Mouse (Mus musculus) neural tube, embryonic 13.5 days (tissue): ENCODE data around the gene Pde7b. TPM values are rescaled to one million over a fixed set of nuclear protein-coding genes. Genes with fewer than 3 reads are reported as not detected.

Source experiments
- ATAC-seq: fragments of 200-750 bp; cut with Nextera tagmentation; 2 replicates; pipeline ENCODE4 v1.8.0; 2017; ENCODE audit warnings: low read depth, mild to moderate bottlenecking, moderate TSS enrichment, moderate library complexity
- H3K27ac ChIP-seq: fragments of 300-500 bp; sonication (generic); replicated peaks from 2 replicates; pipeline ENCODE4 v1.5.1; 2015; ENCODE audit warnings: moderate library complexity, mild to moderate bottlenecking, inconsistent platforms
- H3K27me3 ChIP-seq: fragments of 300-500 bp; sonication (generic); 2 replicates; pipeline ENCODE4 v1.6.1; 2015; ENCODE audit warnings: mild to moderate bottlenecking, inconsistent platforms
- H3K36me3 ChIP-seq: fragments of 300-500 bp; sonication (generic); 2 replicates; pipeline ENCODE4 v1.6.1; 2015; ENCODE audit warnings: mild to moderate bottlenecking, inconsistent platforms
- H3K4me1 ChIP-seq: fragments of 300-500 bp; sonication (generic); replicated peaks from 2 replicates; pipeline ENCODE4 v1.6.1; 2015; ENCODE audit warnings: inconsistent platforms
- H3K4me2 ChIP-seq: fragments of 300-500 bp; sonication (generic); 2 replicates; pipeline ENCODE4 v1.6.1; 2015; ENCODE audit warnings: inconsistent platforms, mild to moderate bottlenecking, moderate library complexity
- H3K4me3 ChIP-seq: fragments of 300-500 bp; sonication (generic); 2 replicates; pipeline ENCODE4 v1.5.1; 2015; ENCODE audit warnings: mild to moderate bottlenecking, inconsistent platforms
- H3K9ac ChIP-seq: fragments of 300-500 bp; sonication (generic); 2 replicates; pipeline ENCODE4 v1.6.1; 2015; ENCODE audit warnings: moderate library complexity, mild to moderate bottlenecking, inconsistent platforms
- H3K9me3 ChIP-seq: fragments of 300-500 bp; sonication (generic); 2 replicates; pipeline ENCODE4 v1.6.1; 2016; ENCODE audit warnings: inconsistent platforms
- WGBS: fragments of 180-500 bp; shearing (Covaris S2); methylation state at CpG from one replicate; pipeline ENCODE4 v1.1.7; 2015; 5-methylcytosine and 5-hydroxymethylcytosine counted together
- polyA plus RNA-seq: library from polyadenylated mRNA; unstranded; fragments of >200 nt; fragmentation: Nextera tagmentation; extraction: Ambion mirVana; gene quantifications from 2 replicates; pipeline ENCODE4 v1.2.1, GENCODE M21; 2015

Gene Pde7b
- polyA plus RNA-seq, 1 experiment from 2014 or later, result 2.0 TPM

- Histone ChIP-seq H3K36me3 (no peaks in the 10 kb centered on the region), H3K4me3 (no peak overlapping the region), H3K27me3 (no peaks in the 10 kb centered on the region), H3K9me3 (no peaks in the 10 kb centered on the region), H3K9ac (no peak overlapping the region), H3K27ac (no peak overlapping the region), H3K4me1 (peaks cover 2% of the 10 kb centered on the region; the same call in 1 of the 2 replicates), H3K4me2 (no peak overlapping the region)
- 82% methylated on average over 3 of the region's 3 CpGs for WGBS
- ATAC-seq, result no peak
Observed at GRCm38 (mm10) chr10:20739801-20740200, 14.9 kb upstream of the Pde7b start.

- H3K4me3 ChIP-seq, result no peak overlapping the region
- peaks cover 2% of the 10 kb centered on the region; the same call in 1 of the 2 replicates for H3K4me1 ChIP-seq
- H3K36me3 ChIP-seq, result no peaks in the 10 kb centered on the region
- no peak overlapping the region for H3K9ac ChIP-seq
- no peak overlapping the region for H3K27ac ChIP-seq
- H3K4me2 ChIP-seq, result no peak overlapping the region
- no peak for ATAC-seq
- no peaks in the 10 kb centered on the region for H3K9me3 ChIP-seq
- WGBS, result 52% methylated on average over 4 of the region's 4 CpGs
- no peaks in the 10 kb centered on the region for H3K27me3 ChIP-seq
Observed at GRCm38 (mm10) chr10:20737146-20737545, 12.3 kb upstream of the Pde7b start.

GRCm38 (mm10) chr10:20735775-20736449 lies 11.0 kb upstream of the Pde7b start:
- H3K27me3 ChIP-seq, result no peaks in the 10 kb centered on the region
- H3K36me3 ChIP-seq, result no peaks in the 10 kb centered on the region
- no peak overlapping the region for H3K27ac ChIP-seq
- no peak overlapping the region for H3K4me2 ChIP-seq
- no peak overlapping the region for H3K4me3 ChIP-seq
- peaks cover 2% of the 10 kb centered on the region; the same call in 1 of the 2 replicates for H3K4me1 ChIP-seq
- H3K9ac ChIP-seq, result no peak overlapping the region
- no peaks in the 10 kb centered on the region for H3K9me3 ChIP-seq
- ATAC-seq, result no peak
- 74% methylated on average over 3 of the region's 3 CpGs for WGBS

GRCm38 (mm10) chr10:20733576-20733975 lies 8.7 kb upstream of the Pde7b start:
- no peaks in the 10 kb centered on the region for H3K9me3 ChIP-seq
- 76% methylated on average over 5 of the region's 5 CpGs for WGBS
- no peak for ATAC-seq
- H3K4me2 ChIP-seq, result no peak overlapping the region
- H3K27me3 ChIP-seq, result no peaks in the 10 kb centered on the region
- H3K9ac ChIP-seq, result no peak overlapping the region
- peaks cover 2% of the 10 kb centered on the region; the same call in 1 of the 2 replicates for H3K4me1 ChIP-seq
- H3K4me3 ChIP-seq, result no peak overlapping the region
- H3K27ac ChIP-seq, result no peak overlapping the region
- H3K36me3 ChIP-seq, result no peaks in the 10 kb centered on the region

GRCm38 (mm10) chr10:20732180-20732579 lies 7.3 kb upstream of the Pde7b start:
- no peaks in the 10 kb centered on the region for H3K9me3 ChIP-seq

GRCm38 (mm10) chr10:20730034-20730433 lies 5.2 kb upstream of the Pde7b start:
- no peak overlapping the region for H3K9ac ChIP-seq
- H3K36me3 ChIP-seq, result no peaks in the 10 kb centered on the region
- H3K9me3 ChIP-seq, result no peaks in the 10 kb centered on the region
- H3K27me3 ChIP-seq, result peaks cover 3% of the 10 kb centered on the region; the same call in 1 of the 2 replicates
- H3K4me1 ChIP-seq, result peaks cover 8% of the 10 kb centered on the region; the same call in 1 of the 2 replicates
- WGBS, result 94% methylated on average over 1 of the region's 1 CpGs
- no peak overlapping the region for H3K4me3 ChIP-seq
- no peak for ATAC-seq
- no peak overlapping the region for H3K27ac ChIP-seq
- no peak overlapping the region for H3K4me2 ChIP-seq

More at GRCm38 (mm10) chr10:20732180-20732579, 7.3 kb upstream of the Pde7b start:
- Histone ChIP-seq H3K4me2 (no peak overlapping the region), H3K36me3 (no peaks in the 10 kb centered on the region), H3K4me1 (peaks cover 2% of the 10 kb centered on the region; the same call in 1 of the 2 replicates), H3K9ac (no peak overlapping the region), H3K27ac (no peak overlapping the region), H3K27me3 (no peaks in the 10 kb centered on the region), H3K4me3 (no peak overlapping the region)
- ATAC-seq, result no peak
- 43% methylated on average over 2 of the region's 2 CpGs for WGBS

- Histone ChIP-seq H3K9me3 (no peaks in the 10 kb centered on the region), H3K27me3 (peaks cover 3% of the 10 kb centered on the region; the same call in 1 of the 2 replicates), H3K36me3 (no peaks in the 10 kb centered on the region), H3K9ac (no peak overlapping the region), H3K4me1 (peaks cover 29% of the 10 kb centered on the region), H3K4me3 (no peak overlapping the region), H3K27ac (no peak overlapping the region), H3K4me2 (peak overlapping the region; percentile 57)
- 73% methylated on average over 8 of the region's 8 CpGs for WGBS
- ATAC-seq, result 0 out of 2 replicates have a peak, but pooled peaks have one; percentile 12
Observed at GRCm38 (mm10) chr10:20725384-20725983, 606 bp upstream of the Pde7b start.

GRCm38 (mm10) chr10:20724451-20724850 lies 427 bp downstream of the Pde7b start:
- ATAC-seq, result no peak
- WGBS, result 41% methylated on average over 10 of the region's 10 CpGs
- H3K4me3 ChIP-seq, result peak overlapping the region; percentile 34

GRCm38 (mm10) chr10:20723962-20724361 lies 916 bp downstream of the Pde7b start:
- 3% methylated on average over 3 of the region's 3 CpGs for WGBS
- Histone ChIP-seq H3K4me1 (peaks cover 29% of the 10 kb centered on the region), H3K36me3 (no peaks in the 10 kb centered on the region), H3K27ac (no peak overlapping the region), H3K27me3 (peaks cover 3% of the 10 kb centered on the region; the same call in 1 of the 2 replicates), H3K9me3 (no peaks in the 10 kb centered on the region), H3K4me2 (peak overlapping the region; percentile 57), H3K4me3 (peak overlapping the region; percentile 34), H3K9ac (peak overlapping the region; percentile 54)
- ATAC-seq, result no peak

More at GRCm38 (mm10) chr10:20724451-20724850, 427 bp downstream of the Pde7b start:
- Histone ChIP-seq H3K27ac (no peak overlapping the region), H3K36me3 (no peaks in the 10 kb centered on the region), H3K9ac (peak overlapping the region; percentile 54), H3K4me1 (peaks cover 29% of the 10 kb centered on the region), H3K27me3 (peaks cover 3% of the 10 kb centered on the region; the same call in 1 of the 2 replicates), H3K4me2 (peak overlapping the region; percentile 57), H3K9me3 (no peaks in the 10 kb centered on the region)

- Histone ChIP-seq H3K36me3 (no peaks in the 10 kb centered on the region), H3K27me3 (peaks cover 3% of the 10 kb centered on the region; the same call in 1 of the 2 replicates), H3K27ac (peak overlapping the region; percentile 28), H3K9ac (peak overlapping the region; percentile 43; the same call in 1 of the 2 replicates), H3K4me3 (peak overlapping the region; percentile 6), H3K4me1 (peaks cover 29% of the 10 kb centered on the region), H3K4me2 (peak overlapping the region; percentile 57), H3K9me3 (no peaks in the 10 kb centered on the region)
- ATAC-seq, result peak; percentile 77
- 28% methylated on average over 3 of the region's 3 CpGs for WGBS
Observed at GRCm38 (mm10) chr10:20723521-20723915, 1.4 kb downstream of the Pde7b start.

GRCm38 (mm10) chr10:20722651-20723520 lies 2.0 kb downstream of the Pde7b start:
- peaks cover 3% of the 10 kb centered on the region; the same call in 1 of the 2 replicates for H3K27me3 ChIP-seq
- peak overlapping the region; percentile 6 for H3K4me3 ChIP-seq
- 27% methylated on average over 9 of the region's 9 CpGs for WGBS
- ATAC-seq, result peak; percentile 10; the same call in 1 of the 2 replicates
- H3K36me3 ChIP-seq, result no peaks in the 10 kb centered on the region
- H3K4me2 ChIP-seq, result peak overlapping the region; percentile 57
- H3K4me1 ChIP-seq, result peaks cover 29% of the 10 kb centered on the region
- H3K27ac ChIP-seq, result peak overlapping the region; percentile 33
- H3K9me3 ChIP-seq, result no peaks in the 10 kb centered on the region
- peak overlapping the region; percentile 43; the same call in 1 of the 2 replicates for H3K9ac ChIP-seq
